Mouse (Mus musculus): ENCODE measurements around the gene Arid3b. TPM values are rescaled to one million over a fixed set of nuclear protein-coding genes. Genes with fewer than 3 reads are reported as not detected.

Arid3b gene
- total and polyA plus RNA-seq, 3 experiments, result 16.7 to 105 (median 33.4) TPM

DNA sequence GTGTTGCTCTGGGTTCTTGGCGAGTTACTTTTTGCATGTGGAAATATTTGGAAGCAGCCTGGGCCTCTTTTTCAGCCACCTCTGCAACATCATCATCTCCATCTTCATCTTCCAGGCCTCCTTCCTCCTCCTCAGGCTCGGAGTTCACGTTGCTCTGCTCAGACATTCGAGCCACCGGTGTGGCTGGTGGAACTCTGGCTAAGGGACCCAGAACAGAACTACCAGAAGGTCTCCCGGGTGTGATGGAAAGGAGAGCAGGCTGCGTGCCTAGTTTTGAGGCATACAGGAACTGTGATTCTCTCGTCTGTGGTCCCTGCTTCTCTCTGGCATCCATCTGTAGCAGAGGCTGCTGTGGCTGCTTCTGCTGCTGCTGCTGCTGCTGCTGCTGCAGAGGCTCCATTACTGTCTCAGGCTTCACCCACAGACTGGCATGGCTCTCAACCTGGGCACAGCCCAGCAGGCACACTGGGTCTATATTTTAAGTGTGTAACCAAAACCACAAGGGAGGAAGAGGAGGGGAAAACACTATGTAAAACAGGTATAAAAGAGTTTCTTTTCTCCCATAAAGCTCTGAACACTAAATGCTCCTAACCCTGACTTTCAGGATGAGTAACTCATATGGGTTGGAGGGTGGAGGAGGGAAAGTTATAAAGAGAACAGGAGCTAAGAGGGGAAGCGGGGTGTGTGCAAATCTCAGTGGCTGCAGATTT is 2.7 kb downstream of the Arid3b start:
- Histone ChIP-seq H3K79me2 (replicated peaks; ENCODE audit: control insufficient read depth, extremely low read depth, insufficient read depth, poor library complexity, severe bottlenecking) (peaks cover 72% of the 10 kb centered on the region), H3K4me3 (replicated peaks in 1 of 3; ENCODE audit: low read depth in 2 of 3, low read length in 2 of 3, poor library complexity in 1 of 3) (peak overlapping the region; percentile 18 to 83 (median 60)), H3K4me1 (ENCODE audit: control insufficient read depth in 1 of 2, insufficient read depth in 2 of 2) (peaks cover 0 to 42% of the 10 kb centered on the region in 2 experiments; a peak in 2 of 4 replicates), H3K36me3 (replicated peaks in 1 of 2; ENCODE audit: control insufficient read depth in 1 of 2, insufficient read depth in 1 of 2, low read length in 1 of 2) (peaks cover 5 to 38% of the 10 kb centered on the region in 2 experiments), H3K27ac (ENCODE audit: insufficient read depth, low read depth) (peak overlapping the region; percentile 88), H3K27me3 (replicated peaks) (no peaks in the 10 kb centered on the region), H3K9ac (ENCODE audit: insufficient read depth, low read depth) (peak overlapping the region; percentile 59), H3K9me3 (replicated peaks; ENCODE audit: low read length) (no peaks in the 10 kb centered on the region), H3K4me2 (ENCODE audit: insufficient read depth, low read depth, poor library complexity, severe bottlenecking) (peak overlapping the region; percentile 90)
- TF ChIP-seq RAD21 (IDR thresholded peaks at IDR 0.05; ENCODE audit: low read depth, low read length), result no peak
- 0 out of 2 replicates have a peak, but pooled peaks have one; percentile 33 for TF ChIP-seq MAX (IDR thresholded peaks at IDR 0.05; ENCODE audit: low read length)
- no peak for TF ChIP-seq CTCF (conservative IDR thresholded peaks at IDR 0.05 in 1 of 2, IDR thresholded peaks at IDR 0.05 in 1 of 2; ENCODE audit: low read depth in 2 of 2, low read length in 2 of 2)
- TF ChIP-seq EP300 (IDR thresholded peaks at IDR 0.05; ENCODE audit: low read length), result peak; percentile 82
- TF ChIP-seq UBTF (IDR thresholded peaks at IDR 0.05; ENCODE audit: low read depth, low read length), result 0 out of 2 replicates have a peak, but pooled peaks have one; percentile 63
- TF ChIP-seq JUN (IDR thresholded peaks at IDR 0.05; ENCODE audit: insufficient read depth, low read depth, low read length), result peak; percentile 61; the same call in 1 of the 2 replicates
- peak; percentile 66; the same call in 1 of the 2 replicates for TF ChIP-seq BHLHE40 (IDR thresholded peaks at IDR 0.05; ENCODE audit: low read depth, low read length)
- peak; percentile 45; the same call in 1 of the 2 replicates for TF ChIP-seq RCOR1 (conservative IDR thresholded peaks at IDR 0.05; ENCODE audit: low read depth, low read length)
- no peak for TF ChIP-seq USF1 (IDR thresholded peaks at IDR 0.05; ENCODE audit: low read depth, low read length)
- TF ChIP-seq TBP (conservative IDR thresholded peaks at IDR 0.05; ENCODE audit: low read depth, low read length), result 0 out of 2 replicates have a peak, but pooled peaks have one; percentile 66
- TF ChIP-seq SIN3A (IDR thresholded peaks at IDR 0.05; ENCODE audit: low read length), result peak; percentile 87
- no peak for TF ChIP-seq USF2 (conservative IDR thresholded peaks at IDR 0.05; ENCODE audit: low read depth, low read length)
- TF ChIP-seq ETS1 (conservative IDR thresholded peaks at IDR 0.05; ENCODE audit: low read depth, low read length), result peak; percentile 80
- no peak; the same call in 1 of the 2 replicates for TF ChIP-seq POLR2A (IDR thresholded peaks at IDR 0.05; ENCODE audit: low read depth, low read length)
- no peak for TF ChIP-seq KAT2A (IDR thresholded peaks at IDR 0.05; ENCODE audit: insufficient replicate concordance, low read length)
- TF ChIP-seq ZKSCAN1 (IDR thresholded peaks at IDR 0.05; ENCODE audit: borderline replicate concordance, low read depth, low read length), result no peak
- no peak for TF ChIP-seq MAFK (IDR thresholded peaks at IDR 0.05; ENCODE audit: insufficient replicate concordance, low read length)
- TF ChIP-seq HCFC1 (IDR thresholded peaks at IDR 0.05; ENCODE audit: low read depth, low read length), result 0 out of 2 replicates have a peak, but pooled peaks have one; percentile 8
- peak; percentile 65; the same call in 1 of the 2 replicates for TF ChIP-seq MEF2A (IDR thresholded peaks at IDR 0.05; ENCODE audit: borderline replicate concordance, low read depth, low read length)
- peak; percentile 94 for TF ChIP-seq IRF4 (IDR thresholded peaks at IDR 0.05; ENCODE audit: low read depth, low read length)
- no peak for TF ChIP-seq NELFE (IDR thresholded peaks at IDR 0.05; ENCODE audit: low read depth, low read length)
- no peak; the same call in 1 of the 2 replicates for TF ChIP-seq ELF1 (IDR thresholded peaks at IDR 0.05; ENCODE audit: low read depth, low read length)
- no peak for TF ChIP-seq E2F4 (IDR thresholded peaks at IDR 0.05; ENCODE audit: insufficient replicate concordance, low read depth, low read length)
- TF ChIP-seq CHD2 (IDR thresholded peaks at IDR 0.05; ENCODE audit: low read length), result no peak
- no peak for TF ChIP-seq POLR2AphosphoS2 (IDR thresholded peaks at IDR 0.05; ENCODE audit: low read depth, low read length)
- peak; percentile 79 for TF ChIP-seq JUND (conservative IDR thresholded peaks at IDR 0.05; ENCODE audit: low read depth, low read length)
- no peak for TF ChIP-seq NRF1 (IDR thresholded peaks at IDR 0.05; ENCODE audit: low read depth, low read length)
- TF ChIP-seq PAX5 (IDR thresholded peaks at IDR 0.05; ENCODE audit: low read length), result no peak
- no peak for TF ChIP-seq SMC3 (IDR thresholded peaks at IDR 0.05; ENCODE audit: low read depth, low read length)
- TF ChIP-seq CHD1 (IDR thresholded peaks at IDR 0.05; ENCODE audit: low read depth, low read length), result peak; percentile 94; the same call in 1 of the 2 replicates
- TF ChIP-seq MXI1 (IDR thresholded peaks at IDR 0.05; ENCODE audit: low read depth, low read length), result peak; percentile 82; the same call in 1 of the 2 replicates
- TF ChIP-seq ZNF384 (IDR thresholded peaks at IDR 0.05; ENCODE audit: low read depth, low read length), result peak; percentile 17; the same call in 1 of the 2 replicates
- TF ChIP-seq TCF12 (IDR thresholded peaks at IDR 0.05; ENCODE audit: low read depth, low read length), result peak; percentile 27; the same call in 1 of the 2 replicates
- no peak for TF ChIP-seq MYC (IDR thresholded peaks at IDR 0.05; ENCODE audit: low read depth, low read length)
- TF ChIP-seq GABPA (IDR thresholded peaks at IDR 0.05; ENCODE audit: insufficient replicate concordance, low read depth, low read length), result no peak
- no peak for TF ChIP-seq MAZ (IDR thresholded peaks at IDR 0.05; ENCODE audit: low read depth, low read length)
- TF ChIP-seq ZMIZ1 (IDR thresholded peaks at IDR 0.05; ENCODE audit: low read depth, low read length), result no peak
- TF ChIP-seq ZC3H11A (IDR thresholded peaks at IDR 0.05; ENCODE audit: low read depth, low read length), result no peak
- DNase-seq (ENCODE audit: extremely low read depth), result peak; percentile 78
- dilution Hi-C loops (cut with MboI; ENCODE audit: extremely low pct_ligation_motif_present, extremely low pct_unique_long_range_greater_than_20kb, low sequenced_read_pairs) (no loop called here), in situ Hi-C loops (cut with MboI; ENCODE audit: low pct_ligation_motif_present, low pct_unique_long_range_greater_than_20kb, low sequenced_read_pairs) (loop anchor here (5.0 kb wide), 1 partner anchor 37 kb away; no protein-coding TSS in a partner anchor)
